14 mouse cellular contexts compared by ENCODE assay signal in genomic region chr7:36134557-36134956, GRCm38 (mm10).
"Had no signal": no experiment of that assay in that cellular context is flagged by ENCODE, and none has a peak within 500 bp of the region (broad histone marks: within the 10 kb centered on the region; RNA-seq: fewer than 3 reads in every experiment).

No protein-coding gene starts in this region.

- H3K4me3 ChIP-seq: layer of hippocampus, adult 2 months; limb, embryonic 10.5 days; limb, embryonic 13.5 days; liver, embryonic 12.5 days; liver, embryonic 15.5 days; midbrain, embryonic 13.5 days had no signal

- ATAC-seq: liver, embryonic 12.5 days had no signal

- H3K4me1 ChIP-seq: liver, embryonic 12.5 days; liver, embryonic 15.5 days had no signal

- H3K9me3 ChIP-seq: limb, embryonic 10.5 days; limb, embryonic 13.5 days; liver, embryonic 12.5 days; liver, embryonic 15.5 days; midbrain, embryonic 13.5 days had no signal

- H3K27ac ChIP-seq: layer of hippocampus, adult 2 months; limb, embryonic 13.5 days; liver, embryonic 12.5 days; liver, embryonic 15.5 days; stomach, postnatal 0 days had no signal

- H3K4me2 ChIP-seq: liver, embryonic 12.5 days; liver, embryonic 15.5 days had no signal

- DNase-seq: layer of hippocampus, adult 9-11 months; right cerebral cortex, adult 18-20 months; right cerebral cortex, postnatal 14 days; right cerebral cortex, postnatal 4 days; thymus, adult 2 months; thymus, postnatal 14 days; thymus, postnatal 4 days had no signal

- H3K36me3 ChIP-seq: limb, embryonic 10.5 days; limb, embryonic 13.5 days; liver, embryonic 12.5 days; liver, embryonic 15.5 days; midbrain, embryonic 13.5 days had no signal

- H3K9ac ChIP-seq: limb, embryonic 13.5 days; liver, embryonic 12.5 days; liver, embryonic 15.5 days; midbrain, embryonic 13.5 days had no signal

- H3K27me3 ChIP-seq: limb, embryonic 13.5 days; liver, embryonic 12.5 days; liver, embryonic 15.5 days; midbrain, embryonic 13.5 days had no signal
